Mouse (Mus musculus) heart, postnatal 0 days (tissue): ENCODE measurements around the gene Wnt3a. TPM values are rescaled to one million over a fixed set of nuclear protein-coding genes. Genes with fewer than 3 reads are reported as not detected.

ENCODE experiments used
- ATAC-seq: fragments of 200-750 bp; cut with Nextera tagmentation; 2 replicates; pipeline ENCODE4 v1.8.0; 2017; ENCODE audit warnings: low read depth, moderate number of reproducible peaks, moderate library complexity; ENCODE audit not compliant: insufficient read depth
- DNase-seq: peaks from one replicate; pipeline ENCODE4 v3.0.0-alpha.2; 2016; ENCODE audit warnings: low spot score
- H3K27ac ChIP-seq: fragments of 300-500 bp; sonication (generic); 2 replicates; pipeline ENCODE4 v1.5.1; 2014; ENCODE audit warnings: low read depth, mild to moderate bottlenecking
- H3K27me3 ChIP-seq: fragments of 300-500 bp; sonication (generic); 2 replicates; pipeline ENCODE4 v1.6.1; 2014; ENCODE audit warnings: low read length, mixed read lengths; ENCODE audit not compliant: control insufficient read depth, insufficient read depth
- H3K36me3 ChIP-seq: fragments of 300-500 bp; sonication (generic); replicated peaks from 2 replicates; pipeline ENCODE4 v1.6.1; 2014; ENCODE audit warnings: low read length, mixed read lengths; ENCODE audit not compliant: control insufficient read depth, insufficient read depth
- H3K4me1 ChIP-seq: fragments of 300-500 bp; sonication (generic); 2 replicates; pipeline ENCODE4 v1.6.1; 2014; ENCODE audit warnings: antibody characterized with exemption; ENCODE audit not compliant: control insufficient read depth, insufficient read depth
- H3K4me2 ChIP-seq: fragments of 300-500 bp; sonication (generic); 2 replicates; pipeline ENCODE4 v1.6.1; 2014; ENCODE audit warnings: low read depth, mild to moderate bottlenecking, low read length, moderate library complexity
- H3K4me3 ChIP-seq: fragments of 300-500 bp; sonication (generic); 2 replicates; pipeline ENCODE4 v1.5.1; 2014; ENCODE audit warnings: low read depth, low read length
- H3K9ac ChIP-seq: fragments of 300-500 bp; sonication (generic); replicated peaks from 2 replicates; pipeline ENCODE4 v1.6.1; 2014; ENCODE audit warnings: low read depth, low read length, mixed read lengths
- H3K9me3 ChIP-seq: fragments of 300-500 bp; sonication (generic); replicated peaks from 2 replicates; pipeline ENCODE4 v1.6.1; 2016; ENCODE audit warnings: low read length; ENCODE audit not compliant: control insufficient read depth
- CTCF ChIP-seq: IDR thresholded peaks from 2 replicates; pipeline ENCODE4 v1.5.1; 2016; ENCODE audit warnings: antibody characterized with exemption, control low read depth, low read depth
- EP300 ChIP-seq: IDR thresholded peaks from 2 replicates; pipeline ENCODE4 v1.6.1; 2016; ENCODE audit warnings: antibody characterized with exemption, low read depth
- WGBS: fragments of 180-500 bp; shearing (Covaris S2); extraction: QIAGEN DNeasy Blood & Tissue Kit; methylation state at CpG from one replicate; pipeline ENCODE4 v1.1.7; 2014; 5-methylcytosine and 5-hydroxymethylcytosine counted together
- polyA plus RNA-seq: library from polyadenylated mRNA; unstranded; fragments of >200 nt; fragmentation: Nextera tagmentation; extraction: Ambion mirVana; gene quantifications from 2 replicates; pipeline ENCODE4 v1.2.1, GENCODE M21; 2015
- total RNA-seq: library from RNA; depleted of rRNA; stranded (reverse); fragments of >200 nt; gene quantifications from 2 replicates; pipeline ENCODE4 v1.2.3, GENCODE M21; 2014; ENCODE audit warnings: low replicate concordance

Gene Wnt3a
- total and polyA plus RNA-seq, 2 experiments from 2014 or later = not detected

- Histone ChIP-seq H3K27me3 (peaks cover 52% of the 10 kb centered on the region), H3K4me3 (no peak overlapping the region), H3K27ac (no peak overlapping the region), H3K36me3 (no peaks in the 10 kb centered on the region), H3K4me1 (peaks cover 4% of the 10 kb centered on the region; the same call in 1 of the 2 replicates), H3K4me2 (no peak overlapping the region), H3K9ac (no peak overlapping the region), H3K9me3 (0 out of 2 replicates have a peak, but pooled peaks cover 3% of the 10 kb centered on the region)
- DNase-seq (no peak), ATAC-seq (no peak)
- 23% methylated on average over 6 of the region's 6 CpGs for WGBS
- no peak for TF ChIP-seq EP300
- TF ChIP-seq CTCF = no peak
Observed at GRCm38 (mm10) chr11:59266727-59267126, 23.8 kb downstream of the Wnt3a start.

- Histone ChIP-seq H3K4me1 (peaks cover 4% of the 10 kb centered on the region; the same call in 1 of the 2 replicates), H3K27ac (no peak overlapping the region), H3K4me3 (no peak overlapping the region), H3K4me2 (no peak overlapping the region), H3K27me3 (peaks cover 65% of the 10 kb centered on the region), H3K36me3 (no peaks in the 10 kb centered on the region), H3K9ac (no peak overlapping the region), H3K9me3 (0 out of 2 replicates have a peak, but pooled peaks cover 3% of the 10 kb centered on the region)
- 56% methylated on average over 8 of the region's 8 CpGs for WGBS
- DNase-seq (no peak), ATAC-seq (no peak)
- TF ChIP-seq EP300 (no peak), CTCF (no peak)
Observed at GRCm38 (mm10) chr11:59265154-59265813, 25.3 kb downstream of the Wnt3a start.

- DNase-seq (no peak), ATAC-seq (no peak)
- Histone ChIP-seq H3K4me1 (peaks cover 4% of the 10 kb centered on the region; the same call in 1 of the 2 replicates), H3K36me3 (no peaks in the 10 kb centered on the region), H3K27me3 (peaks cover 65% of the 10 kb centered on the region), H3K27ac (no peak overlapping the region), H3K4me3 (peak overlapping the region; percentile 58), H3K4me2 (peak overlapping the region; percentile 95), H3K9me3 (0 out of 2 replicates have a peak, but pooled peaks cover 3% of the 10 kb centered on the region), H3K9ac (peak overlapping the region; percentile 50; the same call in 1 of the 2 replicates)
- 11% methylated on average over 8 of the region's 8 CpGs for WGBS
- no peak for TF ChIP-seq CTCF
- TF ChIP-seq EP300 = no peak
Observed at GRCm38 (mm10) chr11:59264593-59264992, 26.0 kb downstream of the Wnt3a start.

- peak overlapping the region; percentile 50 for H3K9ac ChIP-seq
- H3K4me3 ChIP-seq = peak overlapping the region; percentile 58
- H3K9me3 ChIP-seq = 0 out of 2 replicates have a peak, but pooled peaks cover under 1% of the 10 kb centered on the region
- H3K36me3 ChIP-seq = no peaks in the 10 kb centered on the region
- no peak for TF ChIP-seq EP300
- TF ChIP-seq CTCF = peak; percentile 45
- peaks cover 65% of the 10 kb centered on the region for H3K27me3 ChIP-seq
- peak; percentile 38 for DNase-seq
- H3K4me1 ChIP-seq = peaks cover 4% of the 10 kb centered on the region; the same call in 1 of the 2 replicates
- H3K27ac ChIP-seq = no peak overlapping the region
- H3K4me2 ChIP-seq = peak overlapping the region; percentile 95
- WGBS = under 1% methylated on average over 56 of the region's 56 CpGs
- ATAC-seq = peak; percentile 71; the same call in 1 of the 2 replicates
Observed at GRCm38 (mm10) chr11:59263870-59264563, 26.5 kb downstream of the Wnt3a start.

GRCm38 (mm10) chr11:59262308-59262707, 28.2 kb downstream of the Wnt3a start:
- Histone ChIP-seq H3K4me3 (no peak overlapping the region), H3K36me3 (no peaks in the 10 kb centered on the region), H3K4me1 (peaks cover 4% of the 10 kb centered on the region; the same call in 1 of the 2 replicates), H3K27me3 (peaks cover 62% of the 10 kb centered on the region), H3K9ac (no peak overlapping the region), H3K9me3 (no peaks in the 10 kb centered on the region), H3K4me2 (no peak overlapping the region), H3K27ac (no peak overlapping the region)
- ATAC-seq = no peak
- TF ChIP-seq CTCF (no peak), EP300 (no peak)
- DNase-seq = no peak
